Mouse (Mus musculus): ENCODE measurements at regions not wholly inside any gene's neighbourhood (a gene's known extent, or its start where the extent isn't known, plus 50 kb on each side); places are given as distances from the start of the nearest gene placed in this dataset.

- TF ChIP-seq CTCF (IDR thresholded peaks at IDR 0.05), result no peak
- no peak for TF ChIP-seq EP300 (IDR thresholded peaks at IDR 0.05)
These were observed 281.7 kb upstream of the Ndst3 start for GRCm38 (mm10) chr3:123972367-123972766.
